Mouse (Mus musculus) adrenal gland (tissue): ENCODE results near the gene Plxna4.

Source experiments
- intact Hi-C: fragments of 180-260 bp; cut with DNase I; formaldehyde crosslinking; loops from one replicate; pipeline ENCODE4 v1.15.1; 2025
- long read RNA-seq, 2 experiments: library from polyadenylated mRNA; unstranded; transcript quantifications; one replicate each; pipeline ENCODE4 v2.0.0; 2020; ENCODE audit warnings: borderline replicate concordance in 1 of 2; ENCODE audit not compliant: insufficient replicate concordance in 1 of 2

The Plxna4 gene
- long read RNA-seq, experiment 1, partial matches to known transcripts = 0 of 6 reads
- long read RNA-seq, experiment 1, other reads (novel, unspliced or antisense) = 6 of 6 reads
- long read RNA-seq, experiment 2, partial matches to known transcripts = 0 of 6 reads
- long read RNA-seq, experiment 2, other reads (novel, unspliced or antisense) = 6 of 6 reads

- intact Hi-C loops = no loop called here
Observed at GRCm38 (mm10) chr6:32588056-32588671, at the start of gene Plxna4. Gene Plxna4, minus strand, starts transcription at chr6:32588192.

GRCm38 (mm10) chr6:32637568-32638183, 49.7 kb upstream of the Plxna4 start:
- intact Hi-C loops = no loop called here

DNA sequence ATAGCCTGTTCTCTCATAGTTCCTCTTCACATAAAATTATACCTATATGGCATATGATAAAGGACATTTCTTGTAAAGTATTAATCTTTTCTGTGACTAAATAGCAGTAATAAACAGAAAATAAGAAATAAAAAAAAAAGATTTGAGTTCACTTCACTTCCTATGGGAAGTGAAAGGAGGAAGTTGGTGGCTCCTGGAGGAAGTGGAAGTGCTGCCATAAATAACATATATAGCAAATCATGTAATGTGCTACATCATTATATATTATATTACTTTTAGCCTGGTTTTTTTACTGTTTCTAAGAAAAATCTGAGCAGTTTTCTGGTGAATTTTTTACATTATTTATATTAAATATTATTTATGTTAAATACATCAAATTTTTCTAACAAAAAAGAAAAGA, 22.7 kb upstream of the Plxna4 start:
- intact Hi-C loops = no loop called here

- intact Hi-C loops = no loop called here
Observed at GRCm38 (mm10) chr6:32606787-32607186, 18.8 kb upstream of the Plxna4 start.

DNA sequence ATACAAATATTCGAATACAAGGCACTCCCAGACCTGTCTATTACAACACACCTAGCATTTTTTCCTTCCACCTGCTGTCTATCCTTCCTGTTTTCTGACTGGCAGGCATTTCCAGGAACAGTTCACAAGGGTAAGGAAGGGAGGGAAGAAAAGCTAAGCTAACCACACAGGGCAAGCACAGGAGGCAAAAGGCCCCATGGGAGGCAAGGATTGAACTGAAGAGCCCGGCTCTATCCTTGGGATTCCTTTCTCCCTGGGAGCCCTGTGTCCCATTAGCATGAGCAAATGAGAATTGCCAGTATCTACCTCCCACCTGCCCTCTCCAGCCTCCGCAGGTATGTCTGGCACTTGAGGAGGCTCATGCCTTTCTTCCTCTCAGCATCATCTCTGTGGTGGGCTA, 17.6 kb upstream of the Plxna4 start:
- intact Hi-C loops = no loop called here

DNA sequence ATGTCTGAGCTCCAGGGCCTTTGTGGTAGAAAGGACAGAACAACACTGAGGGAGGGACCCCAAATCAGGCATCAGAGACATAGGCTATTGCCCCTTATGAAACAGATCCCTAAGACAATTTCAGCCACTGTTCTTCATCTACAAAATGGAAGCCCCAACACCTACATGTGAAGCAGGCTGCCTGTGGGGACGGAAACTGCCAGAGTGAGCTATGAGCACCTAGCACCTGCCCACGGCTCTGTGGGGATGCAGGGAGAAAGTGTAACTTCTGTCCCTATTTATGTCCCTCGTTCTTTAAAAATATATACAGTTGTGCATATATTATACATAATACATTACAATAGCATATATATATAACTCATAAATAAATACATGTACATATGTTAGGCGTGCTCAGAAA, 16.9 kb upstream of the Plxna4 start:
- intact Hi-C loops = no loop called here

GRCm38 (mm10) chr6:32602130-32602529, 14.1 kb upstream of the Plxna4 start:
- intact Hi-C loops = no loop called here

GRCm38 (mm10) chr6:32601306-32601705, 13.3 kb upstream of the Plxna4 start:
- intact Hi-C loops = no loop called here

DNA sequence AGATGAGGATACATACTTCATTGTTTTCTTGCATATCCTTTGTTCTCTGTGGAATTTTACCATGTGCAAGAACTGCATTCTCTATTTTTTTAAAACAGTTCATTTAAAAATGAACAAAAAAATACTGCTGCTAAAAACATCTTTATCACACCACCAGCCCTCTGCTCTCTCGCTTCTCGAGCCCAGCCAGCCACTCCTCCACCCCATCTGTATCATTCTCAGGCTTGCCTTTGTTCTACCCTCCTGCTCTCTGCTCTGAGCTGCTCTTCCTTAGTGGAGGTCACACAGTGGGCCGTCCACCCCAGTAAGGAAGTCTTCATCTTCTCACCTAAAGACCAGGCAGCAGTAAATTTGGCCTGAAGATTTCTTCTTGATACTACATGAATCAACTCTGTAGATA, 7.6 kb upstream of the Plxna4 start:
- intact Hi-C loops = no loop called here

DNA sequence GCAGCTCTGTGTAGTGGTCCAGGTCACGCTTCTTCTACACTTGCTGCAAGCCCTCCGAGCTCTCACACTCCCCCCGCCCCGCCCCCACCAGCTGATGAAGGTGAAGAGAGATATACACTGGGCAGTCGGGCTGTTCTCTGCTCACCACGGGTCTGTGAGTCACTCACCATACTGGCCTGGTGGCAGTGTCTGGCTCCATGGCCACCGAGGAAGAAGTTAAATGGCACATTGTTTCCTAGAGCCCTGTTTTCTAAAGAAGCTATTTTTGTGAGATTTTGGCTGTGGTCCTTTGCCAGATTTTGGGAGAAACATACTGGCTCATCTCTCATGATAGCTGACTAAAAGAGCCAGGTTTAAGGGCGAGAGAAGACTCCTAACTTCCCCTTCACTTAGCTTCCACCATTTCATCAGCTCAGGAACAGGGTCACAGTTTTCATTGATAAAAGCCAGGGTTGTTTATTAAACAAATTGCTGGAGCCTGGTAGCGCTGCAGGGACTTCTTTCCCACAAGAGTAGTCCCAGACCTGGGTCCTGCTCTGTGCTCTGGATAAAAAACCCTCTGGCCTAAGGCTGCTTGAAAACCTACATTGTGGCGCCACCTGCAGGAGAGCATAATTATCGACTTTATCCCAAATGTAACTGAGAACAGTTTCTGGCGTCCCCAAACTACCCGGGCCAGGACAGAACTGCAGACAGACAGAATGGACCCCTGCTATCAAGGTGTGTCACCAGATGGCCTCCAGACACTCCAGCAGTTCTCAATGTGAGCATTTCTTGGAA, 3.2 kb upstream of the Plxna4 start:
- intact Hi-C loops = loop anchor here (1.0 to 5.0 kb wide), 4 partner anchors 114 to 929 kb away; no protein-coding TSS in a partner anchor

DNA sequence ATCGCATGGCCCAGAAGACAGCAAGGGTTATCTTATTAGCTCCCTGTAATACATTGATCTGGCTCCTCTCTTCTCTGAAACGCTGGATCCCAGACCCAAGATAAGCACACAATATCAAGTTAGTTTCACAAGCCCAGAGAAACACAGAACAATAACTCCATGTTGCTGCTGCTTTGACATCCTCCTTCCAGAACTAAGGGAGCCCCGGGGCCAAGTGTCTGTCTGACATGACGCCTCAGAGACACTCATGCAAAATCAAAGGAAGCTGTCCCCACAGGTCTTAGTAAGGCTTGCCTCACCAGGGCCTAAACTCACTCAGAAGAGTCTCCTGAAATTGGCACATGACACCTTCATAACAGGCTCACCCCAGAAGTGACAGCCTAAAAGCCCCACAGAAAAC, 1.6 kb upstream of the Plxna4 start:
- intact Hi-C loops = loop anchor here (5.0 kb wide), 3 partner anchors 112 to 927 kb away; no protein-coding TSS in a partner anchor

DNA sequence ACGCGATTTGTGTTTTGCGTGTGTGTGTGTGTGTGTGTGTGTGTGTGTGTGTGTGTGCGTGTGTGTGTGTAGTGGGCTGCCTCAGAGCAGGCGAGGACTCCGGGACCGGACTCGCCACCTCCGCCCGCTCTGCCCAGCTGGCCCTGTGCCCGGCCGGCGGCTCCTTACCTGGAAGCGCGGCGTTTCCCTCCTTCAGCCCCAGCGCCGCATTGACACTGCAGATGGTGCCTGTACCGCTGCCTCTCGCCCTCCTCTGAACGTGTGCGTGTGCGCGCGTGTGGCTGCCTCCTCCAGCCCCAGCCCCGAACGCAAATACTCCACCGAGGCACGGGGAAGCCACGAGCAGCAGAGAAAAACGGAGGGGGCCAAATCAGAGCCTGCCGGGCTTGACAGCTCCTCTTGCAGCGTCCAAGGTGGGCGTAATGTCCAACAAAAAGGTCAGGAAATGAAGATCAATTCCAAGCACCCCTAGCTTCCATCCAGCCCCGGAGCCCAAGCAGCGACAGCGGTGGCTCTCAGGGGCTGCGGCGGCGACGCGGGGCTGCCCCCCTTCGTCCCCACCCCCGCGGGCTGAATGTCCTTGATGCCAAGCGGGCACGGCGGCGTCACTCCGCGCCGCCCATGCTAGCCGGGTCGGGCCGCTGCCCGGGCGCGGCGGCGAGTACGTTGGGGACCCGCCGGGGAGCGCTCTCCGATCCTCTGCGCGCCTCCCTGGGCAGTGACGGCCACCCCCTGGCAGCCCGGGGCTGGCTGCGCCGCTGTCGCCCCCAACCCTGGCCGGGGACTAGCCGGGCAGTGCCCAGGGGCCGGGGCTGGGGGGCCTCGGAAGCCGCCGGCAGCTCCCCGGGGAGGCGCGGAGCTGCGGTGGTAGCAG, 619 bp downstream of the Plxna4 start:
- intact Hi-C loops = no loop called here

GRCm38 (mm10) chr6:32586821-32587135, 1.2 kb downstream of the Plxna4 start:
- intact Hi-C loops = no loop called here

GRCm38 (mm10) chr6:32586390-32586789, 1.6 kb downstream of the Plxna4 start:
- intact Hi-C loops = no loop called here

DNA sequence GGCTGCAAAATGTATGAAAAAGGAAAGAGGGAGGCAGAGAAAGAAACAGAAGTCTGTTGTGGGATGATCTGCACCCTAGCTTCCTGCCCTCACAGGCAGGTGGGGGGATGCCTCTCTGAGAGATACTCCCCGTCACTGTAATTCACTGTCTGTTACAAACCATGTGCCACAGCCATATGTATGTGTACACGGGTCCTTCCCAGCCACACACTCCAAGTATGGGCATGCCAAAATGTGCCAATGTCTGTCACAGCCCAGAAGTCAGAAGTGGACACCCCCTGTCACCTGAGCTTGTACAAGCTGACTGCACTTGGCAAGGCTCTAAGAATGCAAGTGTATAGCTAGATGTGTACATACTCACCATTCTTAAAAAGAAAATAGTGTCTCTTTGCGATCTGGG, 2.8 kb downstream of the Plxna4 start:
- intact Hi-C loops = no loop called here

- intact Hi-C loops = no loop called here
Observed at GRCm38 (mm10) chr6:32584243-32584880, 3.6 kb downstream of the Plxna4 start.

- intact Hi-C loops = no loop called here
Observed at GRCm38 (mm10) chr6:32583582-32583981, 4.4 kb downstream of the Plxna4 start.

DNA sequence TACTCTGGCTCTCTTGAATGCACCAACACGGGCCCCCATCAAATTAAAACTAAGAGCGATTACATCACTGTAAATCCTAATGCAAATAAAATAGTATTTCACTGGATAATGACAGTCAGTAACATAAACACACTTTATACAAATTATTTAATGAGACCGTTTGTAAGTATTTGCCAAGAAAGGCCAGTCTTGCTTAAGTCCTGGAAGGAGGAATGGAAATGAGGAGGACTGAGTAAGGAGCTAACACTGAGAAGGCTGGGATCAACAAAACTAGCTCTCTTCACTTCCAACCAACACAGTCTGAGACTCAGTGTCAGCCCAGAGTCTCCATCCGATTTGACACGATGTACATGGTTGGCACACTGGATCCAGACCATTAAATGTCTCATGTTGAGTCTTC, 16.5 kb downstream of the Plxna4 start:
- intact Hi-C loops = no loop called here

DNA sequence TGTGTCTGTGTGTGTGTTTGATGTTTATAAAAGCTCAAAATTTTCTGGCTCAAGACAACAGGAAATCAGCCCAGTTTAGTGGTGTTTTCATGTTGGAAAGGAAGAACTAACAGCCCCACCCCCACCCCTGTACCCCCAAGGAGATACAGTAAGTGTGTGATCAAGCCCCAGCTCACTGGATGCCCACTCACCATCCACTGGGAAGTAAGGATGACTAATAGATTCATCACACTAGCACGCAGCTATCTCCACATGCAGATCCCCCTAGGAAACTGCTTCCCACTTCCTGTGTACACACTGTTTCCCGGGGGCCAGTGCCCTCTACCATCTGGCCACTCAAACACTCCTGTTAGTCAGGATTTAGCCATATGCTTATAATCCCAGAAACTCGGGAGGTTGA, 17.5 kb downstream of the Plxna4 start:
- intact Hi-C loops = no loop called here

DNA sequence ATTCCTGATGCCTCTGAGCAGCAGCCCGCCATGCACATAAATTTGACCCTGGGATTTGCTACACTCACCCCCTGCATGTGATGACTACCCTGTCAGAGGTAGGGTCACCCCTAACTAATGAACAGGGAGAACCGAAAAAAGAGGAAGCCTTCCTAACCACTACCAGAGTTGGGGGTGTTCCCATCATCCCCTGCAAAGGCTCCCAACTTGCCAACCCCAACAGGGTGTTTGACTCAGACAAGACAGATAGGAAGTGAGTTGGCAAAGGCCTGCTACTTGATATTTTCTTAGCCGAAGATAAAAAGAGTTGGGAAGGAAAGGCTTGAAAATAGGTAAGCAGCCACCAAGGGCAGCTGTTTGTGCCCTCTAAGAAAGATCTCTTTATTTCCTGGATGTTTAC, 18.1 kb downstream of the Plxna4 start:
- intact Hi-C loops = no loop called here

- intact Hi-C loops = no loop called here
Observed at GRCm38 (mm10) chr6:32546915-32547314, 41.1 kb downstream of the Plxna4 start.
